Mouse (Mus musculus) testis, postnatal 14 days (tissue): ENCODE measurements at regions not wholly inside any gene's neighbourhood (a gene's known extent, or its start where the extent isn't known, plus 50 kb on each side); places are given as distances from the start of the nearest gene placed in this dataset.
A peak's percentile ranks its signal among the peaks of the same experiment; 100 is the strongest.

ENCODE experiments used
- DNase-seq: peaks from one replicate; pipeline ENCODE4 v3.0.0; 2021; ENCODE audit warnings: low spot score

DNA sequence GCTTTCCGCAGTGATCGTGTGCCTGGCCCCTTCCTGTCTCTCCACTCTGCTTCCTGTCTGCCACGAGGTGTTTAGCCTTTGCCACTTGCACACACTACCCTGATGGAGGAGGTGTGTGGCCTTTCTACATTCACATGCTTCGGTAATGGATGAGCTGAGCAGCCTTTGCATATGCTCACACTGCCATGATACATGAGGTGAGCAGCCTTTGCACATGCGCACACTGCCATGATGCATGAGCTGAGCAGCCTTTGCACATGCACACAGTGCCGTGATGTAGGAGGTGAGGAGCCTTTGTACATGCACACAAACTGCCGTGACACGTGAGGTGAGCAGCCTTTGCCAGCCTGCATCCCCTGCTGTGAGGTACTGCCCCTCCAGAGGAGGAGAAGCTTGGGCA, 58.3 kb downstream of the Erv3 start:
- DNase-seq = no peak

DNA sequence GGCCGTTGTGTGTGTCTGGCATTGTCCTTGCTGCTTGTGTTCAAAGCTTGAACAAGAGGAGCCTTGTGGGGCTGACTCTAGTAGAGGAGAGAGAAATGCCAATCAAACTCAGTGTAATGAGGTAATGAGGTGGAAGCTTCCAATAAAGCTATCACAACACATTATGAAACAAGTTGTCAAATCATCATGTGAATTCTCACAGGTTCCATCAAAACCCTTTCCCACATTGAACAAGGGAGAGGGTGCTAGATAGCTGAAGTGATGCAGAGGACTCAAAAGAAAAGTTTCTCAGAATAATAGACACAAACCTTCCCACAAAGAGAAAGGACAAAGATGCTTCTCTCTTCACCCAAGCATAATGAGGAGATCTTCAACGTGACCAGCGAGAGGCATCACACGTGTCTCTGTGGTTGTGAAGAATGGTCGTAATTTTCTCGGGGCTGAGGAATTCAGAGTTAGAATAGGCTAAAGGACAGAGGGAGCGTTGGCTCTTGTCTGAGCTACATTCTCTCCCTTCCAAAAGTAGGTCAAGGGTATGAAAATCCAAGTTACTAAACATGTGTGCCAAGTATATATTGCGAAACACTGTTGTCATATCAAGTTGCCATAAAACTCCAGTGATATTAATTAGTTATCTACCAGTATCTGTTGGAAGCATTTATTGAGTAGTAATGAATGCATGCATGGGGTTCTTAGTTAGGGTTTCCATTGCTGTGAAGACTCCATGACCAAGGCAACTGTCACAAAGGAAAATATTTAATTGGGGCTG, 59.2 kb downstream of the Erv3 start:
- DNase-seq = no peak

DNA sequence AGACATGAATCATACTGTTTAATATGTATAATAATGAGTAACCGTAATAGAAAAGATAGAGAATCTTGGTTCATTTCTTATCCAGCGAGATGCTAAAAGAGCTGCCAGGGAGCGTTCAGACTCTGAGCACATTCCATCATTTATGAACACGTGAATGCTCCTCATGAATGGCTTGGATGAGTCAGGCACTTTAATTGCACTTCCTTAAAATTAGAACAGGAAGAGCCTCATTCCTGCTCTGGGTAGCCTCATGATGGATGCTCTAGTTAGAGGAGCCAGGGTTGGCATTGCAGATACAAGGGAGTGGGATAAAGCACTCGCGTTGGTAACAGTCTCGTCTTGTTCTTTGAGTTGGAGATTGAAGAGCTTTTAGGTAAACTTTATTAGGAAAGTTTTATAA, 60.1 kb downstream of the Erv3 start:
- no peak for DNase-seq

DNA sequence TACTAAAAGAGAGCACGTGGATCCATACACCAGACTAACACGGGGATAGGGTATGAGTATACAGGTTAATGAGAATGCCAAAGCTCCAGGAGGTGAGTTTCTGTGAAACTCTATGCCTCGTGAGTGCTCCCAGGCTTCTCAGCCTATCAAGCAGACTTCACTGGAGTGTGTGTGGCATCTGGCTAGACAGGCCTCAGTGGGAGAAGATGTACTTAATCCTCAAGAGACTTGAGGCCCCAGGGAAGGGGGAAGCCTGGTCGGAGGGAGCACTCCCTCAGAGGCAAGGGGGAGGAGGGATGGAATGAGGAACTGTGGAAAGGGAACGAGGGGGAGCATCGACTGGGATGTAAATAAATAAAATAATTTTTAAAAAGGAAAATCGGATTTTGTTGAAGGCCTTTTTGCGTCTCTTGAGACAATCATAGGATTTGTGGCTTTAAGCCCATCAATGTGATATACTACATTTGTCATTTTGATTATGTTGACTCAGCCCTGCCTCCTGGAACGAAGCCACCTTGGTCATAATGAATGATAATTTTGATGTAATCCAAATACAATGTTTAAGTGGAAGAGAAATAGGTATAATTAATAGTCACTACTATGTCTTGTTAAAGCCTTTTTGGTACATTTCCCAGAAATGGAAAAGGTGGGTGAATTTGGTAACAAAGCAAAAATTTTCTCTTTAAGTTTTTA, 62.4 kb downstream of the Erv3 start:
- DNase-seq = no peak

DNA sequence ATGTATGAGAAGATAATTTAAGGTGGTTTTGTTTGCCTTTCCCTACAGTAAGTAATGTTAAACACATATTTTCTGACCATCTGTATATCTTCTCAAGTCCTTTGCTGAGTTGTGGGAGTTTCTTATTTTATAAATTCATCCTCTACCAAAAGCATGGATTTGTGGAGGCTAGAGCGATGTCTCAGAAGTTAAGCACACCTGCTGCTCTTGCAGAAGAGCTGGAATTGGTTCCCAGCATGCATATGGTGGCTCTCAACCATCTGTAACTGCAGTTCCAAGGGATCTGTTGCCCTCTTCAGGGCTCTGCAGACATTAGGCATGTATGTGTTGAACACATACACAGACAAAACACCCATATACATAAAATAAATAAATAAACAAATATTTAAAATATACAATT, 84.2 kb downstream of the Erv3 start:
- no peak for DNase-seq

DNA sequence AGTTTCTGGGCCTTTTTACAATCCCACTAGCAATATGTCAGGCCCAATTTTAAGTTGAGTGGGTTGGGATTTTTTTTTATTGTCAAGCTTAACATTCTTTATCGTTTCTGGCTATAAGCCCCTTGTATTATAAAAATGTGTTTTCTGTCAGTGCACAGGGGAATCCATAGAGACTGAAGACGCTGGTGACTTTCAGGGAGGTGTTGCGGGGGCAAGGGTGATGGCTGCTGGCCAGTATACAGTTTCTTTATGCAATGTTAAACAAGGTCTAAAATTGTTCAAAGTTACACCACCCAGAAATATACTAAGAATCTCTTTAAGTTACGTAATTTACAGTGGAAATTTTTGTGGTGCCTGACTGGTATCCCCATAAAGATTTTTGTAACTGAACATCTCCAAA, 85.9 kb downstream of the Erv3 start:
- DNase-seq = no peak

DNA sequence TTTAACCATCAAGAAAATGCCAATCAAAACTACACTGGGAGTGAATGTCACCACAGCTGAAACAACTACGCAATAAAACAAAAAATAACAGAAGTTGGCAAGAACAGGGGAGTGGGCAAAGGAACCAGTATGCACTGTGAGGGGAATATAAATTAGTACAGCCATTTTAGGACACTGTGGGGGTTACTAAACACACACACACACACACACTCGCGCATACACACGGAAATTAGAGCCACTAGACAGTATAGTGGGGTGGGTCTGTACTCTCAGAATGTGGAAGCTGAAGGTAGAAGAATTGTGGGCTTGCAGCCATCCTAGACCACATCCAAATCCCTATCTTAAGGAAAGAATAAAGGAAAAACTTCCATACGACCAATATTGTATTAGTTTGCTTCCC, 87.4 kb downstream of the Erv3 start:
- no peak for DNase-seq

DNA sequence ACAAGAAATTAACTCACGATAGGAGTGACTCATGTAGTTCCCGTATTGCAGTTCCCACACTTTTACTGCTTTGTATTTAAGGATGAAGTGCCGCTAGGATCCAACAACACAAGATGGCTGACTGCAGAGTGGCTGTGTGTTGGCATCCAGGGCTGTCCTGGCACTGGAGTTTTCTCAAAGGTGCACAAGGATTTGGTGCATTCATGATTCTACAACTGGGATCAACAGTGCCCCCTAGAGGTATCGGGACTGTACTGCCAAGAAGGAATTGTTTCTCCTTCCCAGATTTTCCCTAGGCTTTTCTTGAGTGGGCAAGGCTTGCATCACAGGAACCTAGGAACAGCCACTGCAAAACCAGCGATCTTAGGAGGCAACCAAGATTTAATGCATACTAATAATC, 88.7 kb downstream of the Erv3 start:
- DNase-seq = peak; percentile 40

DNA sequence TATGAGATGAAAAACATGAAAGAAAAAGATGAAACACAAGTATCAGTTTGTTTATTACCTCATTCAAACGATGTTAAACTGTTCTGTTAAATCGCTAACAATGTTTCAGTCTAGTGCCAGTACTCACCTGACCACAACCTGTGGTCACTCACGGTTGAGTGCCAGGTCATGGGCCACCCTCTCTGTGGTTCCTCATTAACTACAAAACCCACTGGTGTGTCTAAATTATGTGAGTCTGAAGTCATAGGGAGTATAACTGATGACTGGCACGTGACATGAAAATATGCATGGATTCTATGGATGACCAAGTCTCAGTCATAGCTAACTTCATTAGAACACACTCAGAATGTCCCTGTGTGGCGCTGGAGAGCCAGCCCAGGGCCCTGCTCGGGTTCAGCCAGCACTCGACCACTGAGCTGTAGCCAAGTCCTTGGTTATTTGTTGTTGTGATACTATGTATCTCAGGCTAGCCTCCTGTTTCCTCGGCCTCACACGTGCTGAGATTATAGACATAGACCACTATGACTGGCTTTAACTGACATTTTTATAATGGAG, 89.8 kb downstream of the Erv3 start:
- peak; percentile 31 for DNase-seq

DNA sequence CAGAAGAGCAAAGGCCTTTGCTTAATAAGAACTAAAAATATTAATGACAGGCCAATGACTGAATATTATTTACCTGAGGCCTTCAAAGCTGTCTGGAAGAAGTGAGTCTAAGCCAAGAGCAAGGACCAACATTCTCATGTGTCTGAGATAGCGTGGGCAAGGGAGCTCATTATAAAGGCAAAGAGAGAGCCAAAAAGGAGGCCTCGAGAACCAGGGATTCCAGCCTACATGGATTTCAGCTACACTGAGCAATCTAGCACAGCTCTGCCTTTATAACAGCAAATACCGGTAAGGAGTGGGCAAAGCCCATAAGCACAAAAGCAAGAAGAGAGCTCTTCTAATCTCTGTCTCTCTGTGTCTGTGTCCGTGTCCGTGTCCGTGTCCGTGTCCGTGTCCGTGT, 93.0 kb downstream of the Erv3 start:
- no peak for DNase-seq

DNA sequence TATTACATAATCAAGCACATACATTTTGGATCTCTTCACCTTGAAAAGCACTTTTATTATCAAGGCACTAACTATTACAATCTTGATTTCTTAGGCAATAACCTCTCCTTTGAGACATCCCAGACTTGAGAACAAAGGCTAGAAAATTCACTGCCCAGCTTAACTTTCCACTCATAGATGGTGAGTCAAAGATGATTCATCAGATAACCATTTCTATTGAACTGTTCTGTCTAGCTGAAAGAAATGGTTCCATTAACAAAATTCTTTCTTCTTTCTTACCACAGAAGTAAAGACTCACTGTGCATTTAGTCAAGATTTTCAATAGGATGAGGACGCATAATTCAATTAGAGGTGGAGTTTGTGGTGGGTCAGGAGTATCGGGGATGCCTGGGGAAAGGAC, 98.0 kb downstream of the Erv3 start:
- no peak for DNase-seq

DNA sequence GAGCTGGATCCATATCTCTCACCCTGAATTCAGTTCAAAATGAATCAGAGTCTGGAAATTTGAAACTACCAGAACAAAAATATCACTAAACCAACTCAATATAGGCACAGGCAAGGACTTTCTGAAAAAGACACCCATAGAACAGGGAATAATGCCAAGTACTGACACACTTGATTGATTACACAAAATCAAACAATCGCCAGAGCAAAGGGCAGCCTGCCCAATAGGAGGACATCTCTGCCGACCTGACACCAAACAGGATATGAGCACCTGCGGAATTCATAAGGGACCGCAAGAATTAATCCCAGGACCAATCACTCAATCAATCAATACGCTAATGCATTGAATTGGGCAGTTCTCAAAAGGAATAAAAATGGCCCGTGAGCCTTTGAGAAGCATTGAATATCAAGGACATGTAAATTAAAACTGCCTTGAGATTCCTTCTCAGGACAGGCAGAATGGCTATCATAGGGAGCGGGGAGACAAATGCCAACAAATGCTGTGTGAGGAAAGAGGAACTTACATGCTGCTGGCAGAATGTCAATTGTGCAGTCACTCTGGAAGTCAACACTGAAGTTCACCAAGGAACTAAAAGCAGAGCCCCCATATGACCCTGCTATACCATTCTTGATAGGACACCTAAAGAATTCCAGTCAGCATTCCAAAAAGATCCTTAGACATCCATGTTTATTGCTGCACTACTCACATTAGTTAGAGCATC, 102.2 kb downstream of the Erv3 start:
- no peak for DNase-seq

DNA sequence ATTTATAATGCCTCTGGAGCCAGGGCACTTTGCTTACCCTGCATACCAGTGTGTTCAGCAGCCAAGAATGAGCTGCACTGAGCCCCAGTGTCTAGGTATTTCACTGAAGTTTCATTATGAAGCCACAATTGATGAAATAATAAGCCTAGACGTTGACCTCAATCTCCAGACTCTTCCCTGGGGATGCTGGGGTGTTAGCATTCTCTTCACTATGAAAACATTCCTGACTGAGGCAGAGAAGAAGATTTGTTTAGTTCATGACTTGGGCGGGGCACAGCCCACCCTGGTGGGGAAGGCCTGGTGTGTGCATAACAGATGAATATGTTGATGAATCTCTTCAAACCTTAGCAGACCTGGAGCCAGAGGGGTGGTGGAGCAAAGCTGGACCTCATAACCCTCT, 104.4 kb downstream of the Erv3 start:
- DNase-seq = no peak

DNA sequence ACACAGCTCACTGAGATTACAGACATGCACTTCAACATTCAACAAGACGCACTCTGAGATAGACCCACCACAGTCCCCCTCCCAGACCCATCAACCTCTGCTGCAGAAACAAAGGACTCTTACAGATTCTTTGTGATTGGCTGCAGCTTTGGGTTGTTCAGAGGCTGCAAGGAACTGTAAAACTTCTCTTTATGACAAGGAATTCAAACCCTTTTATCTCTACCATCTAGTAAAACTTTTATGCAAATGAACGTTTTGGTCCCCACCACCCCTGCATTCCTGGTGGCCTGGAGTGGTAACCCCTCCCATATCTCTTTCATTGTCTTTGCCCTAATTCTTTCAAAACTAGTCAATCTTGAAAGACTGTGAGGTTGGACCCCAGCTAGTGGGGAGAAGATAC, 106.1 kb downstream of the Erv3 start:
- DNase-seq = no peak

DNA sequence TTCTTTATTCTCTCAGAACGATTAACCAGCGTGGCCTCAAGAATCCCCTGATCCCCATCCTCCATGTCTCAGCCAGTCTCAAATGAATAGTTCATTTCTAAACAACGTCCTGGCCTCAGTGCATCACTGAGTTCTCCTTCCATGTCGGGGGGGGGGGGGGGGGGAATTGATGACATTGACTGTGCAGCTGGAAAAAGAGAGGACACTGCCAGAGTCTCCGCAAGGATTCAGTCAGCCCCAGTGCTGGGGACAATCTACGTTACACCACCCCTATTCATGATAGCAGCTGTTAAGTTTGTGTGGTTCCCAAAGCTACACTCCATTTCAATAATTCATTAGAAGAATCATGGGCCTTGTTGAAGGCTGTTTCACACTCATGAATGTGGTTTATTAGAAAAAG, 108.9 kb downstream of the Erv3 start:
- DNase-seq = no peak

DNA sequence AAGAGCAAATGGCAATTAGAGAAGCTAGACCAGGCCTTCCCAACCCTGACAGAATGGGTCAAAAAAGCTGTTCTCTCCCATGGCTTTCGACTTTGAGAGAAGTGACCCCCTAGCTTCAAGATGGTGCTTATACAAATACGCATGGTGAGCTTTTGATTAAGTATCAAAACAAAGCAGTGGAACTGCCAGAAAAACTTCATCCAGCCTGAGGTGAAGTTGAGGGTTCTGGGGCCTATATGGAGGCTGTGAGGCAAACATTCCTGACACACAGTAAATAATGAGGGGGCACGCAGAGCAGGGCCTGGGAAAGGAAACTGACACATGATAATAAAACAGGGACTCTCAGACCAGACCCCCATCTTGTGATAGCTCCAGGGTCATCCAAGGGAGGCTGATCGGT, 109.3 kb downstream of the Erv3 start:
- DNase-seq = no peak

DNA sequence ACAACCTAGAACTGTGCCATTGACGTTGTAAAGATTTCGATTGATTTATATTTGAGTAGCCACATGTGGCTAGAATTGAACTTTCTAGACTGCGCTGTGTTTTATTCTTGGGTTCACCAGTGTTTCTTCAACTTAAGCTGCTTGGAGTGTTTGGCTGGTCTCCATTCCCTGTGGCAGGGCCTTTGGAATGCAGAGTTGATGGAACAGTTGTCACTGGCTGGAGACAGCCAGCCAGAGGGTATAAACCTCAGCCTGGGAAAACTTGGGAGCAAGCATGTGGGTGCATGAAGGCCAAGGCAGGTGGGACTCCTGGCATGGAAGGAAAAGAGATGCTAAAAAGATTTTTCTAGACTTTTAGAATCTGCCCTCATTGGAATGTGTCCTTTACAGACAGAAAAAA, 109.8 kb downstream of the Erv3 start:
- DNase-seq = no peak

DNA sequence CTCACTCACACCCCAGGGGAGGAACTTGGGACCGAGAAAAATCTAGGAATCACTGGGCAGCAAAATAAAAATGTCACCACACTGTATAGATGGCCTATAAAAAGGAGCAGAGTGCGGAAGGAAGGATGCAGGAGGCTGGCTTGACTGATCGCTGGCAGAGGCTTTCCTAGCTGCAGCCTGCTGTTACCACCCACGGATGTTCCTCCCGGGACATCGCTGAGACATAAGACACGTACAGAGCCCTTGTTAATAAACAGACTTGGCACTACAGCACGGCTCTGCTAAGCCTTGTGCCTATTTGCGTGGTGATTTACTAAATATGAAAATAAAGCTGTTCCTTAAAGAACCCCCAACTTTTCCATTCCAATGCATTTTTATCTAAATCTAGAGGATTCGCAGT, 110.8 kb downstream of the Erv3 start:
- DNase-seq = no peak

DNA sequence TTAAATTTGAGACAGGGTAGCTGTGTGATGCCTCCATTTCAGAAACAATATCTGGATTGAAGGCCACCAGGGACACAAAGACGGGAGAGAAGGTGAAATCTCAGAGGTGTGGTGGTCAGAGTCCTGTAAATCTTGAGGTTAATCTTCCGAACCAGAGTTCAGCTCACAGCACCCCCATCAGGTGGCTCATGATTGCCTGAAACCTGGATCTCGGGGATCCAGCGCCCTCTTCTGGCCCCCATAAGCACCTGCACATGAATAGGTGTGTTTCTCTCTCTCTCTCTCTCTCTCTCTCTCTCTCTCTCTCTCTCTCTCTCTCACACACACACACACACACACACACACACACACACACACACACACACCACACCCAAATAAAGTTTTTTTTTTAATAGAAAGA, 111.8 kb downstream of the Erv3 start:
- no peak for DNase-seq

DNA sequence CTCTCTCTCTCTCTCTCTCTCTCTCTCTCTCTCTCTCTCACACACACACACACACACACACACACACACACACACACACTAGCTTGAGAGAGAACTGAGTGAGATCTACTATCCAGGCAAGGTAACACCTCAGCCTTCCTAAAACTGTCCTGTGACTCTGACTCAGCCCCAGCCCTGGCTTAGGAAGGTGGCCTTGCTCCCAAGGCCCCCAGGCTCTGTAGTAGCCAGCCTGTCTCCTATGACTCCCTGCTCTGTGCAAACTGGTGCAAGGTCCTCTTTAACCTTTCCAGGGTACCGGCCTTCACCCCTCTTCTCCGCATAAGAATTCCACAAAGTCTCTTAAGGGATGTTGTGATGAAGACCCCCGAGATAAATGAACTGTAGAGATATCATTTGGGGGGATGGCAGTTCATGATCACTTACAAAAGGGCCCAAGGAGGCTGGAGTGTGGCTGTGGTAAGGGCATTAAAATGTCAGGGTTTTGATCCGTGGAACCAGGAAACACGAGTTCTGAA, 114.1 kb downstream of the Erv3 start:
- DNase-seq = no peak

DNA sequence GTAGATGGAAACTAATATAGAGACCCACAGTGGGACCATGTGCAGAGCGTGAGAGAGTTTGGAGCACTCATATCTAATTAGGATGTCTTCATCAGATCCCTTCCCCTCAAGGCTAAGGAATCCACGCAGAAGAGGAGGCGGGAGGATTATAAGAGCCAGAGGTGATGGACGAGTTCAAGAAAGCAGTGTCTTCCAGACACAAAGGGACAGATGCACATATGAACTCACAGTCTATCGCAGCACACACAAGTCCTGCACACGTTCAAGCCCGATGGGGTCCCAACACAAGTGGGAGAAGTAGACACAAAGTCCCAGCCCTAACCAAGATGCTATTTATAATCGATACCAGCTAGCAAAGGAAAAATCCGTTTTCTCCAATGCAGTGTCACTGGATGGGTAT, 114.6 kb downstream of the Erv3 start:
- no peak for DNase-seq

DNA sequence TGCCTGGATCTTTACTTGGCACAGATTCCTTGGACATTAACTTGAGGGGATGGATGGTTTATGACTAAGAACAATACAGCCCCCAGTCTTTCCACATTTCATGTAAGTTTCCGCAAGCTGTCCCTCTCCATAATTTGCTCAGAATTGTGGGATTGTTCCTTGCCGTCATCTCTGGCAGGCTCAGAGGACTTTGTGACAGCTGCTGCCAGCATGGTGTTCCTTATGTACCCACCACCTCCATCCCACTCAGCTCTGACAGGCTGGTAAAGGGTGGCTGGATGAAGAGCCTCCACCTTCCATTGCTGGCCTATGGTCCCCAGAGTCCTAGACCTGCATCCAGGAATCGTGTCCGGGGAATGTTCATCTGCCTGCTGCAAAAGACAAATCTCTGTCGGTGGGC, 119.1 kb downstream of the Erv3 start:
- DNase-seq = no peak

DNA sequence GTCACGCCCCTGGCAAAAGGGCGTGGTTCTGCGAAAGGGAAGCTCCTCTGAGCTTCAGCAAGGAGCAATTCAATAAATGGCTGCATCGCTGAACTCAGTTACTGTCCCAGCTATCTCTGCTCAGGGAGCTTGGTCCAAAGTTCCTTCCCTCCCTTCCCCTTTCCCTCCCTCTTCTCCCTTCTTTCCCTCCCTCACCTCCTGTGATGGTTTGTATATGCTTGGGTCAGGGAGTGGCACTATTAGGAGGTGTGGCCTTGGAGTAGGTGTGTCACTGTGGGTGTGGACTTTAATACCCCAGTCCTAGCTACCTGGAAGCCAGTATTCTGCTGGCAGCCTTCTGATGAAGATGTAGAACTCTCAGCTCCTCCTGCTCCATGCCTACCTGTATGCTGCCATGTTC, 120.5 kb downstream of the Erv3 start:
- DNase-seq = no peak
